Mouse (Mus musculus) stomach, embryonic 16.5 days (tissue): ENCODE measurements around the gene Gm45717. TPM values are rescaled to one million over a fixed set of nuclear protein-coding genes. Genes with fewer than 3 reads are reported as not detected.
"Not testable (repeated sequence)": the region's sequence is repeated elsewhere in the genome, so short reads cannot be mapped to it uniquely, and the experiment has no call there.

ENCODE experiments used
- ATAC-seq: fragments of 200-750 bp; cut with Nextera tagmentation; 2 replicates; pipeline ENCODE4 v1.8.0; 2017; ENCODE audit warnings: moderate number of reproducible peaks, moderate TSS enrichment; ENCODE audit not compliant: insufficient read depth, low FRiP score
- H3K27ac ChIP-seq: fragments of 300-500 bp; sonication (generic); 2 replicates; pipeline ENCODE4 v1.5.1; 2014; ENCODE audit warnings: low read length
- H3K27me3 ChIP-seq: fragments of 300-500 bp; sonication (generic); 2 replicates; pipeline ENCODE4 v1.6.1; 2014; ENCODE audit warnings: low read length, control low read depth, mixed read lengths; ENCODE audit not compliant: control insufficient read depth, insufficient read depth
- H3K36me3 ChIP-seq: fragments of 300-500 bp; sonication (generic); 2 replicates; pipeline ENCODE4 v1.6.1; 2014; ENCODE audit warnings: low read length; ENCODE audit not compliant: control insufficient read depth, insufficient read depth
- H3K4me1 ChIP-seq: fragments of 300-500 bp; sonication (generic); 2 replicates; pipeline ENCODE4 v1.6.1; 2014; ENCODE audit warnings: low read length, control low read depth, mixed read lengths; ENCODE audit not compliant: control insufficient read depth, insufficient read depth
- H3K4me2 ChIP-seq: fragments of 300-500 bp; sonication (generic); 2 replicates; pipeline ENCODE4 v1.6.1; 2014; ENCODE audit warnings: low read depth, low read length, mixed read lengths
- H3K4me3 ChIP-seq: fragments of 300-500 bp; sonication (generic); replicated peaks from 2 replicates; pipeline ENCODE4 v1.5.1; 2014; ENCODE audit warnings: mild to moderate bottlenecking, low read length
- H3K9ac ChIP-seq: fragments of 300-500 bp; sonication (generic); 2 replicates; pipeline ENCODE4 v1.6.1; 2014; ENCODE audit warnings: low read length
- H3K9me3 ChIP-seq: fragments of 300-500 bp; sonication (generic); replicated peaks from 2 replicates; pipeline ENCODE4 v1.6.1; 2016; ENCODE audit warnings: low read length, control low read depth; ENCODE audit not compliant: control insufficient read depth
- WGBS: fragments of 180-500 bp; shearing (Covaris S2); extraction: QIAGEN DNeasy Blood & Tissue Kit; methylation state at CpG from one replicate; pipeline ENCODE4 v1.1.7; 2014; 5-methylcytosine and 5-hydroxymethylcytosine counted together
- polyA plus RNA-seq: library from polyadenylated mRNA; unstranded; fragments of >200 nt; fragmentation: Nextera tagmentation; extraction: Ambion mirVana; gene quantifications from 2 replicates; pipeline ENCODE4 v1.2.1, GENCODE M21; 2015

Gm45717 gene
- polyA plus RNA-seq, 1 experiment from 2014 or later: not detected

DNA sequence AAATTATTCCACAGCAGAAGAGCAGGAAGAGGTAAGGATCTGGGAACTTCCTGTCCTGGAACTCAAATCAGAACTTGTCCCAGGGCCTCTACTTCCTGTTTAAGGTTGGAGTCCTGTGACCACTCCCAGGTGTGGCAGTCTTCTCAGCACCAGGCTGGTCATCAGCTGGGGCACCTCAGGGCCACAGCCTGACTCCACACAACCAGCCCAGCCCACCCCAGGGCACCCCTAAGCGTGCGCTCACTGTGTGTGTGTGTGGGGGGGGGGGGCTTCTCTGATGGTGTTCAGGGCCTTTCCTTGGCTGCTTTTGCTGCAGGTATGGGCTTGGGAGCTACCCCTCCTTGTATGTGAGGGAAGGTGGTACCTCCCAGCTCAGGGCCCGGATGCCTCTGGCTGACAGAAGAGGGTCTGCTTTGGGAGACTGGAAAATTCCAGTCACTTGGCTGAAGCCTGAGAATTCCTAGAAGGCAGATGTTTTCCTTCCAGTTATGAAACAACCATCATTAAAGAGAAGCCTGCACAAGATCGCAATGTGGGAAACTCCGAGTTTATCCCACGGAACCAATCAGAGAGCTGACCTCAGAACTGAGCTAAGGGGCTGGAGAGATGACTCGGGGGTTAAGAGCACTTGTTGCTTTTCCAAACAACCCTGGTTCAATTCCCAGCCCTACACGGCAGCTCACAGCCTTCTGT lies 15.9 kb upstream of the Gm45717 start:
- WGBS: 39% methylated on average over 8 of the region's 8 CpGs
- Histone ChIP-seq H3K4me2 (no peak overlapping the region), H3K4me3 (no peak overlapping the region), H3K36me3 (no peaks in the 10 kb centered on the region), H3K9me3 (no peaks in the 10 kb centered on the region), H3K27me3 (no peaks in the 10 kb centered on the region), H3K27ac (peak overlapping the region; percentile 96), H3K9ac (peak overlapping the region; percentile 51), H3K4me1 (peaks cover 31% of the 10 kb centered on the region)
- peak; percentile 67 for ATAC-seq

DNA sequence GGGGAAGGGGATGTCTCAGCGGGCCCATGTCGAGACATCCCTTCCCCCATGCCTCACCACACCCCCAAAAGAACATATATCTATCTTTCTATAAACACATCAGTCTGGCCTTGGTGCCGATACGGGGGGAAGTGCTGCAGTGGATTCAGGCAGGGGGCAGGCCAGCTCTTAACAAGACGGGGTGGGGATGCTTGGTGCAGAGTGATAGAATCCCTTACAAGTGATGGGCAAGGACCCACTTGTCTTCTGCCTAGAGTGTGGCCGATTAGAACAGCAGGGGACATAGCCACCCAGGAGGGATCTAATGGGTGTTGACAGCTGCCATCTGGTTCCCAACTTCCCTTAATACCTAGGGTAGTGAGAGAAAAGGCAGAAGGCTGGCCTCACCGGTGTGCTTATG lies 15.2 kb upstream of the Gm45717 start:
- WGBS: 28% methylated on average over 7 of the region's 7 CpGs

DNA sequence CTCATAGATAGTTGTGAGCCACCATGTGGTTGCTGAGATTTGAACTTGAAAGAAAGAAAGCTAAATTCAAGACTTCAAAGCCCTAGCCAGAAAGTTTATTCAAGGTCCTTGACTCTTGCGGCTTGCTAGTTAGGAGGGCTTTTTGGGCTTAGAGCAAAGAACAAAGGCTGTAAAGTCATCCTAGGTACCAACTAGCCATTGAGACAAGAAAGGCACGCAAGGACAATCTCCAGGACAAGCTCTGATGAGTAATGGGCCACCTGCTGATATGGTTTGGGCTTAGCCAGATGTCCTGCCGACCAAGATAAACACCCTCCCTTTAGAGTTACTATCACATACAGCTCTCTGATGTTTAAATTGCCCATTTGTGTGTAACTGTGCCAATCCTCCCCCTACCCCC lies 13.0 kb upstream of the Gm45717 start:
- Histone ChIP-seq H3K4me2 (peak overlapping the region; percentile 50), H3K4me3 (peak overlapping the region; percentile 38), H3K4me1 (peaks cover 22% of the 10 kb centered on the region), H3K9ac (peak overlapping the region; percentile 19; the same call in 1 of the 2 replicates)
- not testable (repeated sequence) for H3K27me3 ChIP-seq, H3K27ac ChIP-seq, ATAC-seq, H3K9me3 ChIP-seq, H3K36me3 ChIP-seq
- WGBS: 30% methylated on average over 3 of the region's 3 CpGs

More for the DNA sequence above, 15.2 kb upstream of the Gm45717 start:
- Histone ChIP-seq H3K4me3 (no peak overlapping the region), H3K27me3 (no peaks in the 10 kb centered on the region), H3K9ac (peak overlapping the region; percentile 41), H3K27ac (peak overlapping the region; percentile 96), H3K36me3 (no peaks in the 10 kb centered on the region), H3K4me1 (peaks cover 31% of the 10 kb centered on the region), H3K4me2 (no peak overlapping the region; the same call in 1 of the 2 replicates), H3K9me3 (no peaks in the 10 kb centered on the region)
- ATAC-seq: no peak

DNA sequence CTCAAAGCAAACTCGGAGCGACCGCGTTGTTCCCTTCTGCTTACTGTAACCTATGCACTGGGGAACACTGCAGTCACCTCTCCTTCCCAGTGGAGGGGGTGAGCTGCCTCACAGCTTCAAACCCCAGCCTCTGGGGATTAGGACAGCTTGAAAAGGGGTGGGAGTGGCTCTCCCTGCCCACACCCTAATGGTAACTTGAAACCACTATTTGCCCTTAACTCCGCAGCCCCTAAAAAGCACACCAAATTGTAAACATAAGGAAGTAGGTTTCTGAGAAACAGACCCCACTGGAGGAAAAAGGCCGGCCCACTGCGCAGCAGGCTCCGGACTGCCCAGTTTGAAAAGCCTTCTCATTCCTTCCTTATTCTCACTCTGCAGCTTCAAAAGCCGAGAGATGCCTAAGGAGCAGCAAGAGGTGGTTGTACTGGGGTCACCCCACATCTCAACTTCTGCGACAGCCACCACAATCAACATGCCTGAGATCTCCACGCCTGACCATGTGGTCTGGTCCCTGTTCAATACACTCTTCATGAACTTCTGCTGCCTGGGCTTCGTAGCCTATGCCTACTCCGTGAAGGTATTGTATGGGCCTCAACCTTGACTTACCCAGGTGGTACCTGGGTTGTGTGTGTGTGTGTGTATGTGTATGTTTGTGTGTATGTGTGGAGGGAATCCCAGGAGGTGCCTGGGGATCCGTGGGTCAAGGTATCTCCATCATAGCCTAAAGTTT lies 12.3 kb upstream of the Gm45717 start:
- H3K9ac ChIP-seq: peak overlapping the region; percentile 37; the same call in 1 of the 2 replicates

DNA sequence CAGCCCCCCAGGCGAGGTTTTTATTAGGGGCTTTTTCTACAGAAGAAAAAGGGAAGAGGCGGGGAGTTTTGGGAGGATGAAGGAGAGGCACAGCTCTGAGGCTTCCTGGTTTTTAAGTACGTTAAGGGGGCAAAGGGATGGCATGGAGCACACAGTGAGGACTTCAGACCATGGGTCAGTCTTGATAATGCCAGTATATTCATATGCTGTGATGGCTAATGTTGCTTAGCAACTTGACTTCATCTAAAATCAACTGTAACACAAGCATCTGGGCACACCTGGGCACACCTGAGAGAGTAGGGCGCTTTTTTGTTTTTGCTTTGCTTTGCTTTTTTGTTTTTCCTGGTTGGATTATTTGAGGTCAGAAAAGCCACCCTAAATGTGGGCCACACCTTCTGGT lies 11.2 kb upstream of the Gm45717 start, which contains the start of gene Ifitm1:
Gene Ifitm1, plus strand, starts transcription at position 301 of the 400 bp plus-strand sequence.
- peaks cover 13% of the 10 kb centered on the region for H3K4me1 ChIP-seq
- peak within 1 kb of the TSS; percentile 50 for H3K4me2 ChIP-seq
- 78% methylated on average over 4 of the region's 4 CpGs for WGBS
- H3K27me3 ChIP-seq: no peaks in the 10 kb centered on the region
- peak within 1 kb of the TSS; percentile 36; the same call in 1 of the 2 replicates for H3K9ac ChIP-seq
- no peaks in the 10 kb centered on the region for H3K9me3 ChIP-seq
- ATAC-seq: no peak
- H3K36me3 ChIP-seq: no peaks in the 10 kb centered on the region
- peak within 1 kb of the TSS; percentile 63 for H3K27ac ChIP-seq
- H3K4me3 ChIP-seq: peak within 1 kb of the TSS; percentile 38

More for the DNA sequence above, 12.3 kb upstream of the Gm45717 start:
- no peaks in the 10 kb centered on the region for H3K36me3 ChIP-seq
- peak overlapping the region; percentile 63 for H3K27ac ChIP-seq
- H3K9me3 ChIP-seq: no peaks in the 10 kb centered on the region
- peak overlapping the region; percentile 38 for H3K4me3 ChIP-seq
- 7% methylated on average over 14 of the region's 14 CpGs for WGBS
- peak; percentile 77 for ATAC-seq
- H3K4me2 ChIP-seq: peak overlapping the region; percentile 50
- H3K27me3 ChIP-seq: no peaks in the 10 kb centered on the region
- H3K4me1 ChIP-seq: peaks cover 16% of the 10 kb centered on the region

DNA sequence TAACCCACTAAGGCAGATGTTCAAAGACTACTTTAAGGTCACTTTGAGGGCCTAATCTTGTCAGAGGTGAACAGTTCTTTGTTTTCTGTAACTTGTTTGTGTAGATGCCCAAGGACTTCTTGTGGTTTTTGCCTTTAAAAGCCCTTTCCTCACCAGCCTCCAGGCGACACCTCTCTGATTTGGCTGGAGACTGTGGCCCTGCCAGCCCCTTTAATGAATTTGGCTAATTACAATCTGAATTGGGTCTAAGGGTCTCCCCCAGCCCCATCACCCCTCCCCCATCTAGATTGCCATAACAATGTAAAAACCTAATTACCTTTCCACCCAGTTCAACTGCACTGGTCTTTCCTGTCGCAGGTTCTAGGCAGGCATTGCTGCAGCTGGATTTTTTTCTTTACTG lies 7.0 kb upstream of the Gm45717 start:
- no peak overlapping the region for H3K4me2 ChIP-seq
- no peak overlapping the region for H3K9ac ChIP-seq
- no peak overlapping the region for H3K27ac ChIP-seq
- no peaks in the 10 kb centered on the region for H3K36me3 ChIP-seq
- no peaks in the 10 kb centered on the region for H3K27me3 ChIP-seq
- H3K4me1 ChIP-seq: 0 out of 2 replicates have a peak, but pooled peaks cover 2% of the 10 kb centered on the region
- H3K4me3 ChIP-seq: no peak overlapping the region
- 88% methylated on average over 2 of the region's 2 CpGs for WGBS
- ATAC-seq: no peak
- no peaks in the 10 kb centered on the region for H3K9me3 ChIP-seq

DNA sequence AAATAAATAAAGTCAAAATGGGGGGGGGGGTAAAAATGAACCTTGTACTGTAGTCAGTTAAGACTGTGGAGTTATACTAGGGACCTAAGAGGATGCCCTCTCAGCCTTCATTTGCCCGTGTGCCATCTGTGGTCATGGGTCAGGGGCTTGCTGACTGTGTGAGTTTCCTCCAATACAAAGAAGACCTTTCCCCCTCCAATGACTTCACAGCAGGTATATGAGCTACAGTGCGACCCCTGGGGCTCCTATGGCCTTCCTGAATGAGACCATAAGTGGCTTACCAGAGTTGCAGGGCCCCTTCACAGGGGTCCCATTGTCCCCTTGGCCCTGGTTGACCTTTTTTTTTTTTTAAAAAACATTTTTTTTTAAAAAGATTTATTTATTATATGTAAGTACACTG lies 5.7 kb upstream of the Gm45717 start:
- no peak for ATAC-seq
- H3K27ac ChIP-seq: no peak overlapping the region
- no peak overlapping the region for H3K4me3 ChIP-seq
- 90% methylated on average over 2 of the region's 2 CpGs for WGBS
- H3K4me2 ChIP-seq: no peak overlapping the region
- H3K36me3 ChIP-seq: no peaks in the 10 kb centered on the region
- no peaks in the 10 kb centered on the region for H3K9me3 ChIP-seq
- no peak overlapping the region for H3K9ac ChIP-seq
- no peaks in the 10 kb centered on the region for H3K27me3 ChIP-seq
- H3K4me1 ChIP-seq: 0 out of 2 replicates have a peak, but pooled peaks cover 4% of the 10 kb centered on the region

DNA sequence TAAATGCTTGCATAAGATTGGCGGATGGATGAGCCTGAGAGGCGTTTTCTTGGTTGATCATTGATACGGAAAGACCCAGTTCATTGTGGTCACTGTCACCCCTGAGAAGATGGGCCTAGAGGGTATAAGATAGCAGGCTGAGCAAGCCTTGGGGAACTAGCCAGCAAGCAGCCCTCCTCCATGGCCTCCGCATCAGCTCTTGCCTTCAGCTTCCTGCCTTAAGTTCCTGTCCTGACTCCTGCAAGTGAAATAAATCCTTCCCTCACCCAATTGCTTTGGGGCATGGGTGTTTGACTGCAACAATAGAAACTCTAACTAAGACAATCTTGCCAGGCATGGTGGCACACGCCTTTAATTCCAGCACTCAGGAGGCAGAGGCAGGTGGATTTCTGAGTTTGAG lies 4.3 kb upstream of the Gm45717 start:
- H3K36me3 ChIP-seq: no peaks in the 10 kb centered on the region
- H3K4me3 ChIP-seq: no peak overlapping the region
- no peak overlapping the region for H3K27ac ChIP-seq
- no peak for ATAC-seq
- 81% methylated on average over 5 of the region's 5 CpGs for WGBS
- no peaks in the 10 kb centered on the region for H3K9me3 ChIP-seq
- H3K27me3 ChIP-seq: no peaks in the 10 kb centered on the region
- H3K9ac ChIP-seq: no peak overlapping the region
- H3K4me1 ChIP-seq: 0 out of 2 replicates have a peak, but pooled peaks cover 8% of the 10 kb centered on the region
- H3K4me2 ChIP-seq: no peak overlapping the region
